Mouse (Mus musculus): ENCODE results near the gene Tmem203.

DNA sequence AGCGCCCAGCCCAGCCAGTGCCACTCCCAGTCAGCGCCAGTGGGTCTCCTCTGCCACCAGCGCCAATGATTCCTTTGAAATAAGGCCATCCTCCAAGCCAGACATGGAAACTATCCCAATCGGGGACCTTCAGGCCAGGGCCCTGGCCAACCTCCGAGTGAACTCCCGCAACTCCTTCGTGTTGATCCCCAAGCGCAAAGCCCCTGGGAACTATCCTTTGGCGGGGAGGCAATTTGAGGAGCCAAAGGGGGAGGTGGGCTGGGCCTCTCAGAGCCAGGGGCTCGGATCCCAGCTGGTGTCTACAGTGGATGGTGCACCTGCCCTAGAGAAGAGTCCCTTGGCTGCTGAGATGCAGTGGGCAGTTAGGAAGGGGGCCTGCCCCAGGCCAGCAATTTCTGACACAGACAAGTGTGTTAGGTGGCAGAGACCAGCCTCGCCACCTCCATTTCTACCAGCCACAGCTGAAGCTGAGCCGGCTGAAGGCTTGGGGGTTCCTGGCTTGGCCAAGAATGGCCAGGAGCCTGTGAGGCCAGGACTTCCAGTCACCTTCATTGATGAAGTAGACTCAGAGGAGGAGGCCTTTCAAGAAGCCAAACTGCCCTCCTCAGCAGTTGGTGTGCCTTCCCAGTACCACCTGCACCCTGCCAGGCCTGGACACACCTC is 8.5 kb downstream of the Tmem203 start:
- no peak for TF ChIP-seq CTCF (conservative IDR thresholded peaks at IDR 0.05; ENCODE audit: insufficient read depth, insufficient read length, low read depth, low read length)
- no peak for TF ChIP-seq POLR2A (IDR thresholded peaks at IDR 0.05; ENCODE audit: low read depth, low read length)

Measured in kidney, adult 2 months (tissue).